Mouse (Mus musculus): Measurements from ENCODE around the gene Tmem116. TPM values are rescaled to one million over a fixed set of nuclear protein-coding genes. Genes with fewer than 3 reads are reported as not detected.

Tmem116 gene
- polyA plus RNA-seq, 1 experiment: 0.93 TPM

DNA sequence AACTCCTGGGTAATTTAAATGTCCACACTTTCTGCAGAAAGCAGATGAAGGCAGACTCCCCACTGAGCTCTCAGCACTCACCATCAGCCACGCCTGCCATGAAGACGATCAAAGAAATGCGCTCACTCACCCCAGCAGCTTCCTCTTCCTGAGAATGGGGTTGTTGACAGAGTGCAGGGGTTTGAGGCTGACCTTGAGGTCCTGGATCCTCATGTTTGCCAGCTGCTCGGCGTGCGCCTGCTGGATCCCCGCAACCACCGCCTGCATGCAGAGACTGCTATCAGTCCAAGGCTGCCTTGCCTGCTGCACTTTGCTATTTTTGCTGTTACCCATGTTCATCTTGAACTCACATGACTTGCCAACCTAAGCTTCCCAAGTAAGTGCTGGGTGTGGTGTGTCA is 75.3 kb downstream of the Tmem116 start:
- Histone ChIP-seq H3K9me3 (no peaks in the 10 kb centered on the region), H3K4me3 (replicated peaks) (no peak overlapping the region), H3K36me3 (replicated peaks; ENCODE audit: low read length) (peaks cover 90% of the 10 kb centered on the region), H3K4me1 (peaks cover 4% of the 10 kb centered on the region; the same call in 1 of the 2 replicates), H3K27me3 (replicated peaks) (no peaks in the 10 kb centered on the region)
- no peak for TF ChIP-seq GATA1 (IDR thresholded peaks at IDR 0.05; ENCODE audit: borderline replicate concordance, low read length)
- TF ChIP-seq FLI1 (IDR thresholded peaks at IDR 0.05; ENCODE audit: low read length): no peak

- Histone ChIP-seq H3K27me3 (replicated peaks) (no peaks in the 10 kb centered on the region), H3K36me3 (replicated peaks; ENCODE audit: low read length) (peaks cover 97% of the 10 kb centered on the region), H3K4me1 (peaks cover 5% of the 10 kb centered on the region; the same call in 1 of the 2 replicates), H3K4me3 (replicated peaks) (no peak overlapping the region), H3K9me3 (no peaks in the 10 kb centered on the region)
- TF ChIP-seq FLI1 (IDR thresholded peaks at IDR 0.05; ENCODE audit: low read length) (no peak), GATA1 (IDR thresholded peaks at IDR 0.05; ENCODE audit: borderline replicate concordance, low read length) (no peak)
These were observed 82.8 kb downstream of the Tmem116 start for GRCm38 (mm10) chr5:121534521-121534920.

DNA sequence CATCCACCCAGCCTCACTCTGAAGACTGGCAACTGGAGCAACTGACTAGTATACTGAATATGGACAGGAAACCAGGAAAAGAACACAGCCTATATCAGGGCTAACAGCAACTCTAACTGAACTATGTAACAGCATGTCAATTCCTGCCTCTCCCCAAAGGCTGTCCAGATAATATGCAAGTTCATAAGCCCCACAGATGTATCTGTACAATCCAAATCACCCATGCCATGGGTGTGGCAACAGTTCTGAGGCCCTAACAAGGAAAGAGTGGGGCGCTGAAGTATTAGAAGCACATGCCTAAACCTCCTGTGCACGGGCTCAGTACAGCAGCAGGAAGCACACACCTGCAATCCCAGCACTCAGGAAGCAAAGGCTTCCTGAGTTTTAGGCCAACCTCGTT is 83.4 kb downstream of the Tmem116 start:
- H3K27me3 ChIP-seq (replicated peaks): no peaks in the 10 kb centered on the region
- no peak overlapping the region for H3K4me3 ChIP-seq (replicated peaks)
- no peak for TF ChIP-seq GATA1 (IDR thresholded peaks at IDR 0.05; ENCODE audit: borderline replicate concordance, low read length)
- TF ChIP-seq FLI1 (IDR thresholded peaks at IDR 0.05; ENCODE audit: low read length): no peak
- peaks cover 94% of the 10 kb centered on the region for H3K36me3 ChIP-seq (replicated peaks; ENCODE audit: low read length)
- no peaks in the 10 kb centered on the region for H3K9me3 ChIP-seq
- peaks cover 5% of the 10 kb centered on the region; the same call in 1 of the 2 replicates for H3K4me1 ChIP-seq

GRCm38 (mm10) chr5:121536921-121537555 is 85.3 kb downstream of the Tmem116 start:
- Histone ChIP-seq H3K4me3 (replicated peaks) (no peak overlapping the region), H3K27me3 (replicated peaks) (no peaks in the 10 kb centered on the region), H3K4me1 (peaks cover 9% of the 10 kb centered on the region), H3K36me3 (replicated peaks; ENCODE audit: low read length) (peaks cover 84% of the 10 kb centered on the region), H3K9me3 (no peaks in the 10 kb centered on the region)
- TF ChIP-seq GATA1 (IDR thresholded peaks at IDR 0.05; ENCODE audit: borderline replicate concordance, low read length) (no peak), FLI1 (IDR thresholded peaks at IDR 0.05; ENCODE audit: low read length) (no peak)

DNA sequence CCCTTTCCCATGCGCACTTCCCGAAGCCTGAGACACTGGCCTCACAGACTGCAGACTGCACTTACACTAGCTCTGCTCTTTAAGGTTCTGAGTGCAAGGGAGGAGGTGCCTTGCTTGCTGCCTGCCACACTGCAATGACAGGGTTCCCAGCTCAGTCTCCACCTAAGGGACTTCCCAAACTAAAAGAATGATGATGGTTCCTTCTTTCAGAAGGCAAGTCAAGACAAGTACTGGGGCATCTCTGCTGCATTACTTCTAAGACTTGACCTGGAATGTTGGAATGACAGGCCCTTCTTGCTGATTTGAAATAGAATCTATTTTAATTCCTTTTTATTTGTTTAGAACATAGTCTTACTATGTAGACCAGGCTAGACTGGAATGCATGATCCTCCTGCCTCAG is 85.9 kb downstream of the Tmem116 start:
- Histone ChIP-seq H3K9me3 (no peaks in the 10 kb centered on the region), H3K4me1 (peaks cover 15% of the 10 kb centered on the region), H3K27me3 (replicated peaks) (no peaks in the 10 kb centered on the region), H3K4me3 (replicated peaks) (no peak overlapping the region), H3K36me3 (replicated peaks; ENCODE audit: low read length) (peaks cover 79% of the 10 kb centered on the region)
- no peak for TF ChIP-seq FLI1 (IDR thresholded peaks at IDR 0.05; ENCODE audit: low read length)
- TF ChIP-seq GATA1 (IDR thresholded peaks at IDR 0.05; ENCODE audit: borderline replicate concordance, low read length): no peak

- peaks cover 56% of the 10 kb centered on the region for H3K36me3 ChIP-seq (replicated peaks; ENCODE audit: low read length)
These were observed 88.4 kb downstream of the Tmem116 start for GRCm38 (mm10) chr5:121540066-121540465.

GRCm38 (mm10) chr5:121541235-121541634 is 89.5 kb downstream of the Tmem116 start:
- Histone ChIP-seq H3K36me3 (replicated peaks; ENCODE audit: low read length) (peaks cover 44% of the 10 kb centered on the region), H3K9me3 (no peaks in the 10 kb centered on the region), H3K4me3 (replicated peaks) (no peak overlapping the region), H3K27me3 (replicated peaks) (no peaks in the 10 kb centered on the region), H3K4me1 (peaks cover 37% of the 10 kb centered on the region)
- TF ChIP-seq FLI1 (IDR thresholded peaks at IDR 0.05; ENCODE audit: low read length) (no peak), GATA1 (IDR thresholded peaks at IDR 0.05; ENCODE audit: borderline replicate concordance, low read length) (no peak)

More at GRCm38 (mm10) chr5:121540066-121540465, 88.4 kb downstream of the Tmem116 start:
- Histone ChIP-seq H3K4me3 (replicated peaks) (no peak overlapping the region), H3K27me3 (replicated peaks) (no peaks in the 10 kb centered on the region), H3K9me3 (no peaks in the 10 kb centered on the region), H3K4me1 (peaks cover 38% of the 10 kb centered on the region)
- no peak for TF ChIP-seq GATA1 (IDR thresholded peaks at IDR 0.05; ENCODE audit: borderline replicate concordance, low read length)
- TF ChIP-seq FLI1 (IDR thresholded peaks at IDR 0.05; ENCODE audit: low read length): no peak

DNA sequence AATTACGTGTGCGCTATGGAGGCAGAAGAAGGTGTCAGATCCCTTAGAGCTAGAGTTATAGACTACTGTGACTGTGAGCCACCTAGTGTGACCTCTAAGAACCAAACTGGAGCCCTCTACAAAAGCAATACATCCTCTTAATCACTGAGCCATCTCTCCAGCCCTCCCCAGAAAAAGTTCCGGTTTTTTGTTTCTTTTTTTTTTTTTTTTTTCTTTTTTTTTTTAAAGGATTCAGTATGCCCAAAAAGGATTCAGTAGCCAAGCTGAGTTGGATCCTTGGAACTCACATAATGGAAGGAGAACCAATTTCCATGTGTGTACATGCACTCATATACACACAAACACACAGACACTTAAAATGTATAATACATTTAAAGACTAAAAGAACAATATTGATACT is 91.7 kb downstream of the Tmem116 start:
- Histone ChIP-seq H3K27me3 (replicated peaks) (no peaks in the 10 kb centered on the region), H3K9me3 (no peaks in the 10 kb centered on the region)

GRCm38 (mm10) chr5:121544910-121545792 is 93.5 kb downstream of the Tmem116 start, which contains the start of the genes Adam1a and Gm42878:
Adam1a (minus strand) TSS chr5:121545482.
Gm42878 (minus strand) TSS chr5:121545482.
- Histone ChIP-seq H3K36me3 (replicated peaks; ENCODE audit: low read length) (peaks cover 7% of the 10 kb centered on the region), H3K4me1 (peaks cover 60% of the 10 kb centered on the region), H3K4me3 (replicated peaks) (peak within 1 kb of the TSS; percentile 96), H3K27me3 (replicated peaks) (no peaks in the 10 kb centered on the region), H3K9me3 (no peaks in the 10 kb centered on the region)
- no peak for TF ChIP-seq GATA1 (IDR thresholded peaks at IDR 0.05; ENCODE audit: borderline replicate concordance, low read length)
- no peak for TF ChIP-seq FLI1 (IDR thresholded peaks at IDR 0.05; ENCODE audit: low read length)

More for the DNA sequence above, 91.7 kb downstream of the Tmem116 start:
- Histone ChIP-seq H3K4me1 (peaks cover 50% of the 10 kb centered on the region), H3K36me3 (replicated peaks; ENCODE audit: low read length) (peaks cover 22% of the 10 kb centered on the region), H3K4me3 (replicated peaks) (no peak overlapping the region)
- no peak for TF ChIP-seq FLI1 (IDR thresholded peaks at IDR 0.05; ENCODE audit: low read length)
